Mouse (Mus musculus): ENCODE results near the gene Nhlrc4.

DNA sequence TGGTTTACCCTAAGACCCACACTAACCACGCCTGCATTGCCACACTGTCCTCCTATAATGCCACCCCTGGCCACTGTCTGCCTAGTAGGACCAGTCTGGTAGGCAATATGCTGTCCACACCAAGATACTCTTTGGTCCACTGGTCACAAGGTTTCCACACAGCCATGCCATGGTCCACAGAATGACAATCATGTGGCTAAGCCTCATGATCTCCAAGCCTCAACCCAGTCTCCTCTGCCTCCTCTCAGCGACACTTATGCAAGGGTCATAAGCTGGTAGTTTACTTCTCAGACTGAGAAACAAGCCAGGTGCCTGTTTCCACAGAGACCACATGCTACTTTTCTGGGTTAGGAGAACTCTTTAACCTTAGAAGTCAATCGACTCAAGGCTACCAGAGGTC, 38.2 kb upstream of the Nhlrc4 start:
- TF ChIP-seq CTCF (IDR thresholded peaks at IDR 0.05; ENCODE audit: low read depth, low read length) (no peak), POLR2A (IDR thresholded peaks at IDR 0.05; ENCODE audit: borderline replicate concordance, low read depth, low read length) (no peak)

All from bone marrow macrophage, adult 2 months (primary cell).